Mouse (Mus musculus) lung, postnatal 0 days (tissue): ENCODE data around the gene Dzip1. TPM values are rescaled to one million over a fixed set of nuclear protein-coding genes. Genes with fewer than 3 reads are reported as not detected.

Experiments
- ATAC-seq: fragments of 200-750 bp; cut with Nextera tagmentation; 2 replicates; pipeline ENCODE4 v1.8.0; 2017; ENCODE audit warnings: moderate library complexity
- DNase-seq: peaks from one replicate; pipeline ENCODE4 v3.0.0-alpha.2; 2016; ENCODE audit warnings: low spot score
- H3K27ac ChIP-seq: fragments of 300-500 bp; sonication (generic); 2 replicates; pipeline ENCODE4 v1.5.1; 2014; ENCODE audit warnings: antibody characterized with exemption, mild to moderate bottlenecking, low read length, mixed read lengths
- H3K27me3 ChIP-seq: fragments of 300-500 bp; sonication (generic); replicated peaks from 2 replicates; pipeline ENCODE4 v1.6.1; 2014; ENCODE audit warnings: low read length, mixed read lengths; ENCODE audit not compliant: insufficient read depth
- H3K36me3 ChIP-seq: fragments of 300-500 bp; sonication (generic); 2 replicates; pipeline ENCODE4 v1.6.1; 2014; ENCODE audit warnings: low read length, mixed read lengths; ENCODE audit not compliant: insufficient read depth
- H3K4me1 ChIP-seq: fragments of 300-500 bp; sonication (generic); 2 replicates; pipeline ENCODE4 v1.6.1; 2014; ENCODE audit warnings: antibody characterized with exemption, low read depth, low read length, mixed read lengths; ENCODE audit not compliant: insufficient read depth
- H3K4me2 ChIP-seq: fragments of 300-500 bp; sonication (generic); replicated peaks from 2 replicates; pipeline ENCODE4 v1.6.1; 2014; ENCODE audit warnings: low read depth, mild to moderate bottlenecking, low read length, moderate library complexity, mixed read lengths
- H3K4me3 ChIP-seq: fragments of 300-500 bp; sonication (generic); 2 replicates; pipeline ENCODE4 v1.5.1; 2014; ENCODE audit warnings: low read depth, low read length
- H3K9ac ChIP-seq: fragments of 300-500 bp; sonication (generic); replicated peaks from 2 replicates; pipeline ENCODE4 v1.6.1; 2014; ENCODE audit warnings: low read depth, mild to moderate bottlenecking
- H3K9me3 ChIP-seq: fragments of 300-500 bp; sonication (generic); 2 replicates; pipeline ENCODE4 v1.6.1; 2016; ENCODE audit warnings: low read length, mixed read lengths
- CTCF ChIP-seq: IDR thresholded peaks from 2 replicates; pipeline ENCODE4 v1.5.1; 2016; ENCODE audit warnings: antibody characterized with exemption, mild to moderate bottlenecking
- EP300 ChIP-seq: IDR thresholded peaks from 2 replicates; pipeline ENCODE4 v1.6.1; 2016; ENCODE audit warnings: antibody characterized with exemption, mild to moderate bottlenecking, control low read depth
- WGBS: fragments of 180-500 bp; shearing (Covaris S2); extraction: QIAGEN DNeasy Blood & Tissue Kit; methylation state at CpG from one replicate; pipeline ENCODE4 v1.1.7; 2014; 5-methylcytosine and 5-hydroxymethylcytosine counted together
- polyA plus RNA-seq: library from polyadenylated mRNA; unstranded; fragments of >200 nt; fragmentation: Nextera tagmentation; extraction: Ambion mirVana; gene quantifications from 2 replicates; pipeline ENCODE4 v1.2.1, GENCODE M21; 2015

The Dzip1 gene
- polyA plus RNA-seq, 1 experiment from 2014 or later, result 4.0 TPM

DNA sequence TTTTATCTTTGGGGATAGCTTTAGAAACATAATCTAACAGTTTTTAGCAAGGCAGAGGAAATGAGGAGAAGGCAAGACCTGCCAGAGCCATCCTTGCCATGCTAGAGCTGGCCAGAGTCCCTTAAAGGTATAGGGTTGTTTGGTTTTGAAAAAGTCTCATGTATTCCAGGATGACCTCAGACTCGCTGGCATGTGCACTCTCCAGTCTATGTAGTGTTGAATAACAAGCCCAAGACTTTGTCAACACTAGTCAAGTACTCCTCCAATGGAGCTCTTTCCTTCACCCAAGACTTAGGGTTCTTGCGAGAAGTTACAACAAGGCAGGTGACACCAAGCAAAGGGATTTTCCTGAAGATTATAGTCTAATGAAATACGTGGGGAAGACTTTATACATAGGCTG, 3.3 kb upstream of the Dzip1 start:
- ATAC-seq, result peak; percentile 88
- H3K36me3 ChIP-seq, result no peaks in the 10 kb centered on the region
- no peak overlapping the region for H3K4me2 ChIP-seq
- TF ChIP-seq EP300, result peak; percentile 89
- TF ChIP-seq CTCF, result no peak
- peak; percentile 90 for DNase-seq
- WGBS, result 47% methylated on average over 3 of the region's 3 CpGs
- H3K27ac ChIP-seq, result no peak overlapping the region
- no peak overlapping the region for H3K4me3 ChIP-seq
- H3K4me1 ChIP-seq, result peaks cover 8% of the 10 kb centered on the region; the same call in 1 of the 2 replicates
- no peaks in the 10 kb centered on the region for H3K9me3 ChIP-seq
- H3K27me3 ChIP-seq, result no peaks in the 10 kb centered on the region
- H3K9ac ChIP-seq, result no peak overlapping the region

- Histone ChIP-seq H3K9me3 (no peaks in the 10 kb centered on the region), H3K4me3 (peak overlapping the region; percentile 29), H3K4me1 (peaks cover 16% of the 10 kb centered on the region), H3K36me3 (no peaks in the 10 kb centered on the region), H3K4me2 (peak overlapping the region; percentile 64), H3K27ac (no peak overlapping the region), H3K9ac (no peak overlapping the region; the same call in 1 of the 2 replicates), H3K27me3 (0 out of 2 replicates have a peak, but pooled peaks cover 4% of the 10 kb centered on the region)
- ATAC-seq, result peak; percentile 62
- TF ChIP-seq EP300 (no peak), CTCF (peak; percentile 25; the same call in 1 of the 2 replicates)
- peak; percentile 58 for DNase-seq
- WGBS, result 2% methylated on average over 26 of the region's 47 CpGs
Measured at GRCm38 (mm10) chr14:118922667-118923184, 2.5 kb downstream of the Dzip1 start.

GRCm38 (mm10) chr14:118922251-118922650, 3.0 kb downstream of the Dzip1 start:
- H3K4me2 ChIP-seq, result peak overlapping the region; percentile 64
- H3K36me3 ChIP-seq, result no peaks in the 10 kb centered on the region
- H3K27me3 ChIP-seq, result 0 out of 2 replicates have a peak, but pooled peaks cover 4% of the 10 kb centered on the region
- H3K27ac ChIP-seq, result no peak overlapping the region
- DNase-seq (no peak), ATAC-seq (no peak)
- WGBS, result 27% methylated on average over 22 of the region's 22 CpGs
- H3K9ac ChIP-seq, result no peak overlapping the region; the same call in 1 of the 2 replicates
- H3K4me3 ChIP-seq, result peak overlapping the region; percentile 29
- H3K9me3 ChIP-seq, result no peaks in the 10 kb centered on the region
- peaks cover 16% of the 10 kb centered on the region for H3K4me1 ChIP-seq
- no peak for TF ChIP-seq EP300
- TF ChIP-seq CTCF, result no peak

GRCm38 (mm10) chr14:118920654-118921053, 4.6 kb downstream of the Dzip1 start:
- TF ChIP-seq EP300 (no peak), CTCF (peak; percentile 37)
- WGBS, result 37% methylated on average over 7 of the region's 7 CpGs
- Histone ChIP-seq H3K27ac (no peak overlapping the region), H3K27me3 (0 out of 2 replicates have a peak, but pooled peaks cover 4% of the 10 kb centered on the region), H3K4me2 (no peak overlapping the region), H3K9ac (no peak overlapping the region), H3K4me3 (no peak overlapping the region), H3K9me3 (no peaks in the 10 kb centered on the region), H3K4me1 (peaks cover 16% of the 10 kb centered on the region), H3K36me3 (no peaks in the 10 kb centered on the region)
- DNase-seq, result peak; percentile 43
- ATAC-seq, result no peak

GRCm38 (mm10) chr14:118919025-118919424, 6.2 kb downstream of the Dzip1 start:
- no peak overlapping the region for H3K4me2 ChIP-seq
- H3K36me3 ChIP-seq, result no peaks in the 10 kb centered on the region
- 65% methylated on average over 8 of the region's 8 CpGs for WGBS
- no peak overlapping the region for H3K9ac ChIP-seq
- H3K4me1 ChIP-seq, result peaks cover 9% of the 10 kb centered on the region
- H3K27me3 ChIP-seq, result 0 out of 2 replicates have a peak, but pooled peaks cover 4% of the 10 kb centered on the region
- no peak overlapping the region for H3K27ac ChIP-seq
- peak; percentile 68 for DNase-seq
- H3K4me3 ChIP-seq, result no peak overlapping the region
- ATAC-seq, result no peak
- H3K9me3 ChIP-seq, result no peaks in the 10 kb centered on the region
- TF ChIP-seq CTCF (peak; percentile 77), EP300 (no peak)

- ATAC-seq, result no peak
- no peaks in the 10 kb centered on the region for H3K27me3 ChIP-seq
- H3K4me2 ChIP-seq, result no peak overlapping the region
- DNase-seq, result peak; percentile 17
- TF ChIP-seq CTCF (no peak), EP300 (no peak)
- no peak overlapping the region for H3K27ac ChIP-seq
- H3K4me3 ChIP-seq, result no peak overlapping the region
- no peaks in the 10 kb centered on the region for H3K36me3 ChIP-seq
- H3K9me3 ChIP-seq, result no peaks in the 10 kb centered on the region
- WGBS, result 74% methylated on average over 5 of the region's 5 CpGs
- H3K4me1 ChIP-seq, result peaks cover 3% of the 10 kb centered on the region; the same call in 1 of the 2 replicates
- H3K9ac ChIP-seq, result no peak overlapping the region
Measured at GRCm38 (mm10) chr14:118913651-118914050, 11.6 kb downstream of the Dzip1 start.
